Mouse (Mus musculus) R1 (cell line): ENCODE results near the gene Zkscan6.

Experiments
- DNase-seq: peaks from one replicate; pipeline ENCODE4 v3.0.0-alpha.2; 2018; ENCODE audit warnings: low read depth, low spot score

Gene Zkscan6

DNA sequence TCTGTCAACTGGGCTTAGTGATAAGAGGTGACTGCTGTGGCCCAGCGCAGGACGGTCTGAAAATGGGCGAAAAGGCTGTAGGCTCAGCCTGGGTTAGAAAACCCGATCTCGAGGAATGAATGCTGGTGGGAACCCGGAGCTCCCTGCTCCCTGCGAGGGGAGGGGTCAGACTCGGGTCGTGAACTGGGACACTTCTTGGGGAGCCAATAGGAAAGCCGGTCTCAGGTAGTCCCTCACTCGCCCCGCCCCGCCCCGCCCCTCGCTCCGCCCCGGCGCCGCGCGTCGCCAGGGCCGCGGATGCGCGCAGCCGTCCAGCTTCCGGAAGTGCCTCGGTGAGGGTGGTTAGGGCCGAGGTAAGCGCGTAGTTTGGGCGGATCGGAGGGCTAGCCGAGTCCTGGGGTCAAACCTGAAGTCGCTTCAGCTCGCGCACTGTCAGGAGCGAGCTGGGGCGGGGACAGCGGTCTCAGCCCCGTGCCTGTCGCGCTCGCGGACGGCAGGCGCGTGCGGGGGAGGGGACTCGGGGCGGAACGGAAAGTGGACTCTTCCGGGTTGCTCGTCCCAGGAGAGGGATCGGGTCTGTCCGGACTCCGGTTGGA is at the start of gene Zkscan6:
Gene Zkscan6 (plus strand): TSS at position 267 of the 596 bp plus-strand sequence.
- peak; percentile 96 for DNase-seq

DNA sequence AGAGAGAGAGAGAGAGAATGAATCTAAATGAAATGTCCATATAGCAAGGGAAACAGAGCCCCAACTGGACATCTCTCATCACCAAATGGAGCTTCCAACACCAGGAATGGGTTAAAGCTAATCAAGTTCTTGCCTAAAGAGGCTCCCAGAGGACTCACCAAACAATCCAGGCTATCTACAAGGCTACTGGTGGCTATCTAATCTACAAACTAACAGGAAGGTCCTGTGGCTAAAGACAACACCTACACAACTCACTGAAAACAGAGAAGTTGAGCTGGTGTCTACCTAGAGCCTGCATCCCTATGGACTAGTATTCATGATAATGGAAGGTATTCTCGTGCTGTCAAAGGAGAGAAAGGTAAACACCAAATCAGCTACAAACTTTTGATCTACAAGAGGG is 47.6 kb upstream of the Zkscan6 start:
- no peak for DNase-seq

DNA sequence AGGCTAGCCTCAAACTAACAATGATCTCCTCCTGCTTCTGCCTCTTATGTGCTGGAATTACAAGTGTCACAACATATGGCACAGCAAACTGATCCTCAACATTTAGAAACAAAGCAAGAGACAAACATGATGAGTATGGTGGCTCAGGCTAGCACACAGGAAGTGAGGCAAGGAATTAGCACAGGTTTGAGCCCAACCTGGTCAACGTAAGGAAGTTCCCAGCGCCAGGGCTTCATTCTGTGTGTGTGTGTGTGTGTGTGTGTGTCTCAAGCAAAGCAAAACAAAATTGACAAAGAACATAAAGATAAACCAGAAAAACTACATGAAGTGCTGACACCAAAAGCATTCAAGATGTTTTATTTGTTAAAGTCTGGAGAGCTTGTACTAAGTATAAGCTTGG is 46.1 kb upstream of the Zkscan6 start:
- no peak for DNase-seq

- no peak for DNase-seq
Observed at GRCm38 (mm10) chr11:65768445-65768844, 38.5 kb upstream of the Zkscan6 start.

DNA sequence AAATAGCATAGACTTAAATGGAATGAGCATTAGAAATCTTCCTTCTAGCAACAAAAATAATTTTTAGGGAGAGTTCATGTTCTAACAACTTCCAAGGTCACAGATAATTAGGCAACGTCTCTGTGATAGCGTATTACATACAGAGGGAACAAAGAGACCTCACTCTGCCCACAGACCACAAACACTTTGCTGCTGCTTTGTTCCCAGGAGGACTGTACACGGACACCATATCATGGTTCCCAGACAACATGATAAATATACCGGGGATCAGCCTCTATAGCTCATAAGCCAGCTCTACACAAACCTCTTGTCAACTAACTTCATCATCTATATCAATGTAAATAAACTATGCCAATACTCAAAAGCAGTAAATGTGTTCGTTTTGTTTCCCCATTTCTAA is 37.0 kb upstream of the Zkscan6 start:
- DNase-seq = no peak

GRCm38 (mm10) chr11:65771546-65771945 is 35.4 kb upstream of the Zkscan6 start:
- no peak for DNase-seq

DNA sequence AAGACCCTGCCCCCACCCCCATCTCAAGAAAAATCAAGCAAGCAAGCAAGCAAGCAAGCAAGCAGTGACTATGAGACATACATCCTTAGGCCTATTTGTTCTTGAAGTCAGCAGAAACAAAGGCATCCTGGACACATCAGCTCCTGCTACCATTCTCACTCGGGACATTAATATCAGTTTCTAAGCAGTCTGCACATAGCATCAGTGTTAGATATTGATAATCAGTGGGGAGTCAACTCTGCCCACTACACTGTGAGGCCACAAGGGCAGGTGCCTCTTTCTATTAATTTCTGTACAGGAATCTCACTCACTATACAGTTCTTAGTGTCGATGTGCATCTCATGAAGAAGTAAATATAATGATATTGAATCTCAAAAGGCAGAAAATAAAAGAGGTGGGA is 33.4 kb upstream of the Zkscan6 start:
- DNase-seq = no peak

DNA sequence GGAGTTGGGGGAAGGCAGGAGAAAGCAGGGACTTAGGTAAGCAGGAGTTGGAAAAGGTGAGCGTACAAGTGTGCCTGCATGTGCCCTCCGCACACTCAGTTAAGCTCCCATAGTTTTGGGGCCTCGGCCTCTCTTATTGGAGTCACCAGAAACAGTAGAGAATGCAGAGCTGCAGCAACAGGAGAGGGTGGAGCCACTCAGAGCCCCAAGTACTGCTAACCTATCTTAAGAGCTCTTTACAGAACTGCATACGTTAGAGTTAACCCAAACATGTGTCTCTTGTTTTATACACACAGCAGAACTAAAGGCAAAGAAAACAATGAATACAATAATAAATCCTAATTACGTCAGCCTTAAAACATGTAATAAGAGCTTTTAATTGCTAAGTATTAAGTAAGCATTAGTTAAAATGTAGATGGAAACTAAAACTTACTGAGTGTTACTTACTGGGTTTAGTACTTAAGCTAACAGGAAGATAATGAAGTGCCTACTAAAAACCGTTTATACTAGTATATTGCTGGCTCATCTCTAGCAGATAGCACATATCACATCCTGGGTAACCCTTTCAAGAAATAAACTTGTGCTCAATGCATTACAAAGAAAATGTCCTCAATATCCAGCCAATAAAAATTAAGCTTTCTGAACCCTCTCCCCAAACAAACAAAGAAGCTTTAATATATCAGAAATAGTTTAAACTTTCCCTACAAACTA is 32.9 kb upstream of the Zkscan6 start:
- no peak for DNase-seq

DNA sequence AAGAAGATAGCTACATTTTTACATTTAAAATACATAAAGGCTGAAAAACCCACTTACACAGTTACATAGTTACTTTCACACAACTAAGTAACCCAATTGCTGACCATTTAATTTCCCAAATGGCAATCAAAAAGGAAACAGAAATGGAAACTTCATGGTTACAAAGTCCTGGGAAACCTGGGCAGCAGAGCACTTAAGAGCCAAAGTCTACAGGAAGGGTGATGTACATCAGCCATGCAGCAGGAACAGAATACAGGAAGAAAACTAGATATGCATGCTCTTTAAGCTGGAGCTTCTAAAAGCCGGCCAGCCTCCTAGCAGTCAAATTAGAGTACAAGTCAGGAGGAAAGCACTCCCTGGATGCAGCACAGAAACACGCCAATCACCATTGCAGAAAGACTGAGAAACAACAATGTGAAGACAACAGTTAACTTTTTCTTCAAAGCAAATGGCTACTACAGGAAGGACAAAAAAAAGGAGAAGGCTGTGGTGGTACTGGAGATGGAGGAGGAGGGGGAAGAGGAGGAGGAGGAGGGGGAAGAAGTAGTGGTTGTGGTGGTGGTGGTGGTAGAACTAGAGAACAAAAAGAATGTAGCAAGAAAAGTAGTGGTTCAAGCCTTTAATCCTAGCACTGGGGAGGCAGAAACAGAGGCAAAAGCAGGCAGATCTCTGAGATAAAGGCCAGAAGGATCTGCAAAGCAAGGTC is 29.9 kb upstream of the Zkscan6 start:
- DNase-seq = no peak

DNA sequence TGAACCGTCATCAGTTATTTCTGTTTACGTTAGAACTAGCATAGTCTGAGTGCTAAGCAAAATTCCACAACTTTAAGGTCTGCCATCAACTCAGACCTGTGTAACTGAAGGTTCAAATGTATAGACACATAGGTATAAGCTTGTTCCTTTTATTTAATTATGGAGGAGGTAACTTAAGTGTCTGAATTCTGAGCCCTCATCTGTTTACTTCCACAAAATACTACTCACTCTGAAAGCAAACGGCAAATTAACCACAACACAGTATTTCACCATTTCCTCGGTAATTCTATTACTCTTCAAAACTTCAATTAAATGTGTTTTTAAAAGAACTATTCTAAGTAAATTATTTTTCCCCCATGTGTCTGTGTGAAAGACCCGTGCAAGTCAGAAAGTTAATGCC is 29.2 kb upstream of the Zkscan6 start:
- DNase-seq = no peak

- DNase-seq = no peak
Observed at GRCm38 (mm10) chr11:65779066-65779465, 27.9 kb upstream of the Zkscan6 start.

DNA sequence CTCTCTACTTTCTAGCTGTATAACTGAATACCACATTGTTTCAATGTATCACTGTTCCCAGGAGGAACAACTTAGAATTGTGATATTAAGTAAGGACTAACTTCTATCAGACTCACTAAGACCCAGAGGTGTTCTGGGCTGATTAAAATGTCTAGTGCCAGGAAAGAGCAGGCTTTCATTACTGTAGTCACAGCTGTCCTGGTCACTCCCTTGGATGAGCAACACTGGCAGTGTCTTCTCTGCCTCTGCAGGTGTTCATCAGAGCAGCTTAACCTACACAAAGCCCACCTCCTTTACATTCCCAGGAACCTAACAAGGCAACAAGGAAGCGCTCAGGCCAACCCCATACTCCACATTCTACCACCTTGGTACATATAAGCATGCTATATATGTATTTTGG is 27.4 kb upstream of the Zkscan6 start:
- no peak for DNase-seq

DNA sequence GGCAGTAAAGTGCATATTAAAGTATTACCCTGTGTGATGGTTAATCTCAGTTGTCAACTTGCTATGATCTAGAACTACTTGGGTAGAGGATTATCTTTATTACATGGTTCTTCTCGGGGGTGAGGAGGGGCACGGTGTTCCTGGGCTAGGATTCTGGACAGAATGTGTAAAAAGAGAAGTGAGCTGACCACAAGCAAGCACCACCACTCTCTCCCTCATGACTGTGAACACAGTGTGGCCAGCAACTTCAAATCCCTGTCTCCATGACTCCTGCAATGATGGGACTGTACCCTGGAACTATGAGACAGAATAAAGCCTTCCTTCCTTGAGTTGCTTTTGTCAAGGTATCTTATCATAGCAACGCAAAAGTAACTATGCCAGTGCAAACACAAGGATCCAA is 25.4 kb upstream of the Zkscan6 start:
- no peak for DNase-seq

- no peak for DNase-seq
Observed at GRCm38 (mm10) chr11:65786160-65786559, 20.8 kb upstream of the Zkscan6 start.

DNA sequence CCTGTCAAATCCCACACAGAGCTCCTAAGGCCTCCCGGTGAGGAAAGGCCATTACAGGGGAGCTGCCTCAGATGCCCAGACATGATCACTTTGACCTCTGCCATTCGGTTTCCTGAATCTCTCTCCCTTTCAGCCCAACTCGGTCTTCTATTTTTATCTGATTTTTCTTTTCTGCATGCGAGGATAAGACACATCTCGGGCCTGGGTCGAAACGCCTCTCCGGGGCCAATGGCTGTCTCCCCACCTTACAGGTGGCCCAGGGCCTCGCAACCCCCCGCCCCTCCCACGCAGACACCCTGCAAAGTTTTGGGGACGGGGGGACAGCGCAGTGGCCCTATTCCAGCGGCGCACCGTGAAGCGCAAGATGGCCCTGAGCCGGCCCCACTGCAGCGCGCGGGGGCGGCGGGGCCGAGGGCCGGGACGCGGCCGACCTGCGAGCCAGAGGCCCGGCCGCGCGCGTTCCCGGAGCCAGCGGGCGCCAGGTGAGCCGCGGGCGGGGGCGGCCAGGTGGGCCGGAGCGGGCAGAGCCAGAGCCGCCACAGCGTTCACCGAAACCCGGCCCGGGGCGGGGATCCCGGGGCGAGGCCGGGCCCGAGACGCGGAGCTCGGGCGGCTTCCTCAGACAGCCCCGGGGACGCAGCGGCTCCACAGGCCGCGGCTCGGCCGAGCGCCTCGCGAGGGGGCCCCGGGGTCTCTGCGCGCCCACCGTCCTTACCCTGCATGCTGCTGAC is 19.4 kb upstream of the Zkscan6 start:
- peak; percentile 42 for DNase-seq

DNA sequence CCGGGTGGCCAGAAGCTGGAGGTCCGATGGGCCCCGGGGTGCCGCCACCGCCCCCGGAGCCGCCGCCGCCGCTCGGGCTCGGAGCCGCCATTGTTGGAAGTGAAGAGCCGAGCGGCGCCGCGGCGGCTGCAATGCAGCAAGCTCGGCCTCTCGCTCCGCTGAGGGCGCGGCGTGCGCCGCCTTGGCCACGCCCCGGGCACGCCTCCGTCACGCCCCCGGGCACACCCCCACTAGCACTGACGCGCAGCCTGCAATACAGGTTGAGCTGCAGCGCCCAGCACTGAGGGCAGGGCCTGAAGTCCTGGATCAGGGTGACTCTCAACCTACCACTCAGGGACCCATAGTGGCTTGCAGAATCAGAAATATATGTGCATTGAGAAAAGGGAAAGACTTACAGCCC is 18.8 kb upstream of the Zkscan6 start, which contains the start of gene Map2k4:
Gene Map2k4 (minus strand): TSS at position 144 of the 400 bp plus-strand sequence.
- peak; percentile 88 for DNase-seq

- DNase-seq = no peak
Observed at GRCm38 (mm10) chr11:65794428-65795219, 12.4 kb upstream of the Zkscan6 start.

DNA sequence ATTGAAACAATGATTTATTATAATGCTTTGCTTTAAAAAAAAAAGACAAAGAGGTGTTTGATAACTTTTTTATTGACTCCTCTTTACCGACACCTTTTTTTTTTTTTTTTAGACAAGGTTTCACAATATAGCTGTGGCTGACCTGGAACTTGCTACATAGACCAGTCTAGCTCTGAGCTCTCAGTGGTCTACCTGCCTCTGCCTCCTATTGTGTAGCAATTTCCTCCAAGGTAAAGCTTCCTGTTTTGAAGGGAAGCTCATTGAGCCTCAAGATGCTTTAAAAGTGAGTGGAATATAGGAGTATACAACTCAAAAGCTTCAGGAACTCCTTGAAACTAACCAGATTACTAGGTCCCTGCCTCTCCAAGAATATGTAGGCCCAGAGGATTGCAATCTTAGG is 11.1 kb upstream of the Zkscan6 start:
- no peak for DNase-seq

DNA sequence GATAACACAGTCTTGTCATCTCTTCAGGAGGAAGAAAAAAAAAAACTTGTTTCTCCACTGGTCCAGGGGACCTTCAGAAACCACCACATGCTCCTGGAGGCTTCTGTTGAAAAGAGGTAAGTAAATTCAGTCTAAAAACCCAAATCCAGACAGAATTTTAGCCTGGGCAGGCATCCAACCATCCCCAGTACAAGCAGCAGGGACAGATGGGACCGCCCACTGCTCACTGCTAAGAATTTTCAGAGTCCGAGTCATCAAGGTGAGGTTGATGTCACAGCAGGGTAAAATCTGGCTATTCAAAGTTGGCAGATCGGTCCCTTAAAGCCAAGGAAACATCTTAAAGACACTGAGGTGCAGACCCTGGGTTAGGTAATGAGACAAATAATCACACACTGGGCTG is 5.1 kb upstream of the Zkscan6 start:
- no peak for DNase-seq

GRCm38 (mm10) chr11:65806321-65806904 is 562 bp upstream of the Zkscan6 start:
- DNase-seq = no peak

DNA sequence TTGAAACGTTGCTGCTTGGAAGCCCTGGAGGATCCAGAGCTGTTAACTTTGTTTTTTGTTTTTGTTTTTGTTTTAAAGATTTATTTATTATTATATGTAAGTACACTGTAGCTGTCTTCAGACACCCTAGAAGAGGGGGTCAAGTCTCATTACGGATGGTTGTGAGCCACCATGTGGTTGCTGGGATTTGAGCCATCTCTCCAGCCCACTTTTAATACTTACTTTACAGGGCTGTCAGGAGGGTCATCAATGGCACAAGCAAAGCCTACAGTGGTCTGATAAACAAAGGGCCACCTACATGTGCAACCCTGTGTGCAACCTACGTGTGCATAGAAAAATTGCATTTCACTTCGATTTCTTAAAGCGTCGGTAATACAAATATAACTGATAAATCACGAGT is 626 bp downstream of the Zkscan6 start:
- DNase-seq = no peak
